Mouse (Mus musculus) MEL (cell line): ENCODE results near the gene Lins1. TPM values are rescaled to one million over a fixed set of nuclear protein-coding genes. Genes with fewer than 3 reads are reported as not detected.

Experiments
- DNase-seq: peaks from one replicate; pipeline ENCODE4 v3.0.0; 2011; ENCODE audit warnings: low read depth, low spot score
- H3K27ac ChIP-seq: 2 replicates; pipeline ENCODE4 v1.5.1; 2012; ENCODE audit warnings: low read depth, mild to moderate bottlenecking, control low read depth, low read length, moderate library complexity; ENCODE audit not compliant: control insufficient read depth
- H3K27me3 ChIP-seq, 2 experiments: fragments of 150-350 bp in 1 of 2; sonication (generic) in 1 of 2; 2 replicates each; pipeline ENCODE4 v1.6.1; 2012; ENCODE audit warnings: low read length in 2 of 2, mild to moderate bottlenecking in 2 of 2, improper control_type of control experiment in 1 of 2, moderate library complexity in 1 of 2; ENCODE audit not compliant: insufficient read depth in 2 of 2, control insufficient read depth in 1 of 2
- H3K36me3 ChIP-seq, 2 experiments: 2 replicates each; pipeline ENCODE4 v1.6.1; 2012 to 2014; ENCODE audit warnings: low read length in 2 of 2, improper control_type of control experiment in 1 of 2, inconsistent platforms in 1 of 2, mild to moderate bottlenecking in 1 of 2; ENCODE audit not compliant: insufficient read depth in 2 of 2, control insufficient read depth in 1 of 2
- H3K4me1 ChIP-seq, 2 experiments: fragments of 150-350 bp in 1 of 2; sonication (generic) in 1 of 2; 2 replicates each; pipeline ENCODE4 v1.6.1; 2012; ENCODE audit warnings: low read length in 2 of 2, improper control_type of control experiment in 1 of 2, mild to moderate bottlenecking in 1 of 2; ENCODE audit not compliant: insufficient read depth in 2 of 2, control insufficient read depth in 1 of 2
- H3K4me3 ChIP-seq, 2 experiments: fragments of 150-350 bp in 1 of 2; sonication (generic) in 1 of 2; 2 replicates each; pipeline ENCODE4 v1.5.1; 2012; ENCODE audit warnings: low read depth in 2 of 2, low read length in 2 of 2, mild to moderate bottlenecking in 2 of 2, moderate library complexity in 2 of 2, control low read depth in 1 of 2, improper control_type of control experiment in 1 of 2; ENCODE audit not compliant: control insufficient read depth in 1 of 2, insufficient read depth in 1 of 2
- H3K79me2 ChIP-seq: 2 replicates; pipeline ENCODE4 v1.6.1; 2012; ENCODE audit warnings: mild to moderate bottlenecking, low read length, moderate library complexity; ENCODE audit not compliant: control insufficient read depth, poor library complexity, insufficient read depth
- H3K9ac ChIP-seq: 2 replicates; pipeline ENCODE4 v1.6.1; 2012; ENCODE audit warnings: low read depth, mild to moderate bottlenecking, control low read depth, low read length, moderate library complexity; ENCODE audit not compliant: control insufficient read depth, poor library complexity, severe bottlenecking
- H3K9me3 ChIP-seq: fragments of 150-350 bp; sonication (generic); replicated peaks from 2 replicates; pipeline ENCODE4 v1.6.1; 2012; ENCODE audit warnings: mild to moderate bottlenecking, low read length, improper control_type of control experiment, moderate library complexity; ENCODE audit not compliant: insufficient read depth
- BHLHE40 ChIP-seq: IDR thresholded peaks from 2 replicates; pipeline ENCODE4 v1.6.1; 2012; ENCODE audit warnings: low read depth, mild to moderate bottlenecking, inconsistent platforms, low read length, improper control_type of control experiment, borderline replicate concordance
- CHD1 ChIP-seq: IDR thresholded peaks from 2 replicates; pipeline ENCODE4 v1.6.1; 2012; ENCODE audit warnings: low read depth, mild to moderate bottlenecking, inconsistent platforms, low read length, improper control_type of control experiment
- CHD2 ChIP-seq: IDR thresholded peaks from 2 replicates; pipeline ENCODE4 v1.6.1; 2011; ENCODE audit warnings: low read length, improper control_type of control experiment
- CTCF ChIP-seq, 3 experiments: IDR thresholded peaks in 2 of 3; conservative IDR thresholded peaks in 1 of 3; 2 replicates each; pipeline ENCODE4 v1.5.1; 2011 to 2012; ENCODE audit warnings: low read length in 3 of 3, low read depth in 2 of 3, mild to moderate bottlenecking in 2 of 3, improper control_type of control experiment in 1 of 3, inconsistent platforms in 1 of 3, mixed read lengths in 1 of 3, moderate library complexity in 1 of 3; ENCODE audit not compliant: control insufficient read depth in 1 of 3, insufficient read depth in 1 of 3, poor library complexity in 1 of 3, severe bottlenecking in 1 of 3
- GABPA ChIP-seq: IDR thresholded peaks from 2 replicates; pipeline ENCODE4 v1.6.1; 2012; ENCODE audit warnings: low read depth, mild to moderate bottlenecking, inconsistent platforms, low read length, improper control_type of control experiment, moderate library complexity
- GATA1 ChIP-seq: IDR thresholded peaks from 2 replicates; pipeline ENCODE4 v1.6.1; 2011; ENCODE audit warnings: low read depth, low read length, improper control_type of control experiment
- HCFC1 ChIP-seq: IDR thresholded peaks from 2 replicates; pipeline ENCODE4 v1.6.1; 2012; ENCODE audit warnings: low read depth, mild to moderate bottlenecking, inconsistent platforms, low read length, improper control_type of control experiment, moderate library complexity
- KAT2A ChIP-seq: conservative IDR thresholded peaks from 2 replicates; pipeline ENCODE4 v1.6.1; 2012; ENCODE audit warnings: low read depth, low read length, improper control_type of control experiment, inconsistent platforms
- MAX ChIP-seq: IDR thresholded peaks from 2 replicates; pipeline ENCODE4 v1.6.1; 2011; ENCODE audit warnings: low read length, improper control_type of control experiment
- MEF2A ChIP-seq: IDR thresholded peaks from 2 replicates; pipeline ENCODE4 v1.6.1; 2014; ENCODE audit warnings: low read depth, mild to moderate bottlenecking, inconsistent platforms, low read length, improper control_type of control experiment; ENCODE audit not compliant: poor library complexity, insufficient replicate concordance, severe bottlenecking; ENCODE audit errors: extremely low read depth
- MXI1 ChIP-seq: IDR thresholded peaks from 2 replicates; pipeline ENCODE4 v1.6.1; 2011; ENCODE audit warnings: mild to moderate bottlenecking, low read depth, low read length, improper control_type of control experiment
- MYB ChIP-seq: IDR thresholded peaks from 2 replicates; pipeline ENCODE4 v1.6.1; 2011; ENCODE audit warnings: mild to moderate bottlenecking, low read depth, low read length, improper control_type of control experiment
- NELFE ChIP-seq: IDR thresholded peaks from 2 replicates; pipeline ENCODE4 v1.6.1; 2011; ENCODE audit warnings: low read depth, low read length, improper control_type of control experiment
- NRF1 ChIP-seq: IDR thresholded peaks from 2 replicates; pipeline ENCODE4 v1.6.1; 2014; ENCODE audit warnings: low read depth, mild to moderate bottlenecking, inconsistent platforms, low read length, improper control_type of control experiment, moderate library complexity; ENCODE audit not compliant: poor library complexity, insufficient read depth, severe bottlenecking
- RAD21 ChIP-seq: IDR thresholded peaks from 2 replicates; pipeline ENCODE4 v1.6.1; 2011; ENCODE audit warnings: mild to moderate bottlenecking, low read depth, low read length, improper control_type of control experiment
- RCOR1 ChIP-seq: IDR thresholded peaks from 2 replicates; pipeline ENCODE4 v1.6.1; 2012; ENCODE audit warnings: low read depth, mild to moderate bottlenecking, inconsistent platforms, low read length, improper control_type of control experiment
- SMC3 ChIP-seq: IDR thresholded peaks from 2 replicates; pipeline ENCODE4 v1.6.1; 2011; ENCODE audit warnings: low read depth, low read length, improper control_type of control experiment
- TCF12 ChIP-seq: IDR thresholded peaks from 2 replicates; pipeline ENCODE4 v1.6.1; 2014; ENCODE audit warnings: low read depth, mild to moderate bottlenecking, inconsistent platforms, low read length, improper control_type of control experiment, moderate library complexity
- USF1 ChIP-seq: IDR thresholded peaks from 2 replicates; pipeline ENCODE4 v1.6.1; 2014; ENCODE audit warnings: low read depth, mild to moderate bottlenecking, inconsistent platforms, low read length, improper control_type of control experiment, moderate library complexity
- ZKSCAN1 ChIP-seq: IDR thresholded peaks from 2 replicates; pipeline ENCODE4 v1.6.1; 2012; ENCODE audit warnings: low read depth, mild to moderate bottlenecking, inconsistent platforms, low read length, improper control_type of control experiment, moderate library complexity
- ZMIZ1 ChIP-seq: IDR thresholded peaks from 2 replicates; pipeline ENCODE4 v1.6.1; 2012; ENCODE audit warnings: low read depth, mild to moderate bottlenecking, inconsistent platforms, low read length, improper control_type of control experiment, moderate library complexity
- polyA plus RNA-seq, 2 experiments: library from polyadenylated mRNA; stranded (reverse) in 1 of 2; unstranded in 1 of 2; fragments of >175 nt in 1 of 2; fragments of >200 nt in 1 of 2; gene quantifications; 2 replicates each; pipeline versions ENCODE4 v1.2.1 to v1.2.4; 2012; ENCODE audit warnings: low replicate concordance in 2 of 2, low read depth in 1 of 2; ENCODE audit not compliant: insufficient read length in 2 of 2, insufficient read depth in 1 of 2, missing spikeins in 1 of 2
- total RNA-seq: library from RNA; depleted of rRNA; stranded (reverse); fragments of 300-350 nt; gene quantifications from 2 replicates; pipeline ENCODE4 v1.2.3, GENCODE M21; 2012

Gene Lins1
- total and polyA plus RNA-seq, 3 experiments = 9.1 to 14.5 TPM; not detected in 1

- Histone ChIP-seq H3K9me3 (no peaks in the 10 kb centered on the region), H3K27me3 (no peaks in the 10 kb centered on the region), H3K4me1 (no peaks in the 10 kb centered on the region), H3K4me3 (no peak overlapping the region), H3K9ac (no peak overlapping the region), H3K27ac (no peak overlapping the region), H3K36me3 (no peaks in the 10 kb centered on the region), H3K79me2 (no peaks in the 10 kb centered on the region)
- TF ChIP-seq SMC3 (peak; percentile 32; the same call in 1 of the 2 replicates), GABPA (no peak), RAD21 (peak; percentile 17), CHD2 (no peak), CTCF (IDR thresholded peaks at IDR 0.05 in 2 of 3, conservative IDR thresholded peaks at IDR 0.05 in 1 of 3; ENCODE audit: control insufficient read depth in 1 of 3, insufficient read depth in 1 of 3, low read depth in 2 of 3, low read length in 3 of 3, poor library complexity in 1 of 3, severe bottlenecking in 1 of 3) (peak in 1 of 3 experiments; percentile 25; a peak in 1 of 6 replicates), NELFE (no peak), KAT2A (no peak)
- DNase-seq = no peak
These were observed 21.5 kb downstream of the Lins1 start for GRCm38 (mm10) chr7:66711166-66711565.

GRCm38 (mm10) chr7:66724514-66724913 is 34.8 kb downstream of the Lins1 start:
- H3K9me3 ChIP-seq = no peaks in the 10 kb centered on the region
- H3K36me3 ChIP-seq = peaks cover 0 to 4% of the 10 kb centered on the region in 2 experiments; a peak in 2 of 4 replicates
- no peak overlapping the region for H3K4me3 ChIP-seq
- no peak overlapping the region for H3K9ac ChIP-seq
- DNase-seq = no peak
- H3K27ac ChIP-seq = no peak overlapping the region
- H3K79me2 ChIP-seq = no peaks in the 10 kb centered on the region
- no peaks in the 10 kb centered on the region for H3K27me3 ChIP-seq
- TF ChIP-seq MYB (no peak), GATA1 (no peak), MXI1 (no peak), CHD1 (no peak), CHD2 (no peak), HCFC1 (no peak), RCOR1 (no peak), MEF2A (no peak), ZKSCAN1 (no peak), RAD21 (no peak), USF1 (no peak), MAX (no peak), TCF12 (no peak), NRF1 (no peak), ZMIZ1 (no peak), BHLHE40 (no peak)
- H3K4me1 ChIP-seq = peaks cover 0 to 2% of the 10 kb centered on the region in 2 experiments; a peak in 1 of 4 replicates
